Mouse (Mus musculus): ENCODE measurements around the gene Cpne2.
A peak's percentile ranks its signal among the peaks of the same experiment; 100 is the strongest.

The Cpne2 gene

GRCm38 (mm10) chr8:94532873-94533671 is at the start of gene Cpne2:
Cpne2 (plus strand) TSS chr8:94532990.
- peak; percentile 45 for DNase-seq (ENCODE audit: low read depth, low spot score)

DNA sequence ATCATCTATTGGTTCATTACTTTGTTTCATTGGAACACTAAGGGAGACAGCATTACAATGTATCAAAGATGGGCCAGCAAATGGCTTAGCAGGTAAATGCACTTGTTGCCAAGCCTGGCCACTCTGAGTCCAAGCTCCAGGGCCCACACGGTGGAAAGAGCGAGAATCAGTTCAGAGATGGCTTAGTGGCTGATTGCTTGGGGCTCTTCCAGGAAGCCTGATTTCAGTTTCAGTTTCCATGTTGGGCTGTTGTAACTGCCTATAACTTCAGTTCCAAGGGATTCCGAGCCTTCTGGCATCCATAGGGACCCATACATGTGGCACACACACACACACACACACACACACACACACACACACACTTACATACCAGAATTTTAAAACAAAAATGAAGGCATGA is 47.5 kb upstream of the Cpne2 start:
- no peak for DNase-seq (ENCODE audit: low read depth, low spot score)

- DNase-seq (ENCODE audit: low read depth, low spot score) = peak; percentile 29
Measured at GRCm38 (mm10) chr8:94485882-94486281, 46.9 kb upstream of the Cpne2 start.

GRCm38 (mm10) chr8:94488016-94488415 is 44.8 kb upstream of the Cpne2 start:
- DNase-seq (ENCODE audit: low read depth, low spot score) = no peak

DNA sequence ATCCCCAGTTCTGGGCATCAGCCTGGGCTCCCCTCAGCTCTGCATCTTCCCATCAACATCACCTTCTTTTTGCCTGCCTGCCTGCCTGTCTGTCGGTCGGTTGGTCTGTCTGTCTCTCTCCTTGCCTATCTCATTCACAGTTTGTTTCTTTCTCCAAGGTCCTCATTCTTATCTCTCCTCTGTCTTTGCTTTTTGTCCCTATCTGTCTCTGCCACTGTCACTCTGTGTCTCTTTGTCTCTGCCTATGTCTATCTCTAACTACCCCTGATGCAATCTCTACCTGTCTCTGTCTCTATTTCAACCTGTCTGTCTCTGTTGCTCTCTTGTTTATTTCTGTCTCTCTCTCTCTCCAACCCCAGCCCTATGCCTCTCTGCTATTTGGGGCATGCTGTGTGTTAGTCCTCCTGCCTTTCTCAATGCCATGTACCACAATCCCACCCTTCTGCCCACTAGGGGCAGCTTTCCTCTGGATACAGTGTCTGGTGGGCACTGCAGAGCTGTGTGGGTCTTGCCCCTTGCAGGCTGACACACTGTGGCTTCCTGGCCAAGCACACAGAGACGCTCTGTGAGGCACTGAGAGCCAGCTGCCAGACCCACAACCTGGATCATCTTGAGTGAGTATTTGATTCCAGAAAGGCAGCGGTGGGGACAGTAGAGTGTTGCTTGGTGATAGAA is 42.8 kb upstream of the Cpne2 start:
- DNase-seq (ENCODE audit: low read depth, low spot score) = no peak

DNA sequence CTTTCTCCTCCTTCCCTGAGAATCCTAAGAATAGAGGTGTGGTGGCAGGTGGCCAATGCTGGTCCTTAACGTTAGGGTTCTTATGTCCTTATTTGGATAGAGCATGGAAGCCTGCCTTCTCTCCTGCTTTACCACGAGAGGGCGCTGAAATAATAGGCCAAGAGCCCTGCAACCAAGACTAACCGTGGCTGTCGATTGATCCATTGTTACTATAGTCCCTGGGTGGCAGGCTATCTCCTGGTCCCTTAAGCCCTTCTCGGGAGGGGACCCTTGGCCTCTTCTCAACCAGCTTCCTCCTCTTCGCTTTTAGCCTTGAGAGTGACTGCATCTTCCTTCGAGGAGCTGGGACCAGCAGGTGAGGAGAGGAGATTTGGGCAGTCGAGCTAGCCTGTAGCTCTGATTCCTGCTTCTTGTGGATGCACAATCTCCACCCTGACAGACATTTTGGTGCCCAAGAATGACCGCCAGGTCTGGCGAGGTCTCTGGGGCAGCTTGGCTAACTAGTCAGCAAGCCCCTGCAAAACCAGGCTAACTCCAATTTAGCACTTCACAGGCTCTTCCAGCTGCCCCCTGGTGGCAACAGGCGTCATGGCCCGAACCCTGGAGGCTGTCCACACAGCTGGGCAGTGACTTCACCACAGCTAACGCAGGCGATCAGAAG is 40.6 kb upstream of the Cpne2 start:
- peak; percentile 47 for DNase-seq (ENCODE audit: low read depth, low spot score)

DNA sequence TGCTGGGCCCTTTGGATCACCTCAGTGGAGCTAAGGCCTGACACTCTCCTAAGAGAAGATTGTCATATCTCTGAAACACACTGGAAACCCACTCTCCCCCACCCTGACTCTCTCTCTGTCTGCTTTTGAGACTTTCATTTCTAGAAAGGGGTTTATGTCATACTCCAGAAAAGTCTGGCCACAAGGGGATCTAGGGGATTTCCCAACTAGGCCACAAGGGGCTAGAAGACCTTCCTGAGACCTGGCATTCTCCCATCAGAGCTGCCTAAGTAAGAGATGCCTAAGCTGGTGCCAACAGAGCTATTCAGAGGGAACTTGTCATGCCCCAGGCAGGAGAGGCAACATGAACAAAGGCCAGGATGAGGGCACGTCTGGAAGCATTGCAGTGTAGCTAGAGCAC is 39.5 kb upstream of the Cpne2 start:
- DNase-seq (ENCODE audit: low read depth, low spot score) = no peak

- no peak for DNase-seq (ENCODE audit: low read depth, low spot score)
Measured at GRCm38 (mm10) chr8:94515430-94516208, 17.2 kb upstream of the Cpne2 start.

- DNase-seq (ENCODE audit: low read depth, low spot score) = no peak
Measured at GRCm38 (mm10) chr8:94516209-94516593, 16.6 kb upstream of the Cpne2 start.

GRCm38 (mm10) chr8:94516766-94517165 is 16.0 kb upstream of the Cpne2 start:
- DNase-seq (ENCODE audit: low read depth, low spot score) = no peak

DNA sequence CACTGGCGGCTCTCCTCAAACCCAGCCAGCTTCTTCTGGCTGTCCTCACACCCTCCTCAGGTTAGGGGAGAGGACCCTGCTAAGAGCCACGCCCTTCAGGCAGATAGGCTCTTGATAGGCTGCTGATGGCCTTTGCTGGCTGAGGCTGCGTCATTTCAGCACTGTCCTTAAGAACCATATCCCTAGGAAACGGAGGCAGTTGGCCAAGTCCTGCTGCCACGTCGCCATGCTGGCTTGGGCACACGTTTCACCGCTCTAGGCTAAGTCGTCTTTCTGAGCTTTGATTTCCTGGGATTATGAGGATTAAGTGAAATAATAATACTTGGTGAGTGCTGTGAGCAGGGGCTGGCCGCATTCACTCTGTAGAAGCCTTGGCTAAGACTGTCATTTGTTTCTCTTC is 14.5 kb upstream of the Cpne2 start:
- DNase-seq (ENCODE audit: low read depth, low spot score) = no peak

DNA sequence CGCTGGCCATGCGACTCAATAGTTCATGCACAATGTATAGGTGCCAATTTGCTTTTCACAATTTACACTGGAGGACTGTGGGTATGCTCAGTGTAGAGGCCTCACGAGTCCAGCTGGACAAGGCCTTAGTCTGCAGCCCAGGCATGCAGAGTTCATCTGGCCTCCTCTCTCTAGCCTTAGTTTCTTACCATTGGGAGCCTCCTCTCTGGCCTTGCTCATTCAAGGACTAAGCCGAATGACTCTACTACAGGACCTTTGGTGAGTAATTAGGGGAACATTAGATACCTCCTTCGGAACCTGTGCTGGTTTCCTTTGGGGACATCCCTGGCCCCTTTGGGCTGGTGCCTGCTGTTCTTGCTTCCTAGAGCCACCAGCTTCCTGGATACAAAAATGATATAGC is 13.8 kb upstream of the Cpne2 start:
- DNase-seq (ENCODE audit: low read depth, low spot score) = no peak

GRCm38 (mm10) chr8:94521481-94521880 is 11.3 kb upstream of the Cpne2 start:
- no peak for DNase-seq (ENCODE audit: low read depth, low spot score)

GRCm38 (mm10) chr8:94522482-94522881 is 10.3 kb upstream of the Cpne2 start:
- DNase-seq (ENCODE audit: low read depth, low spot score) = no peak

DNA sequence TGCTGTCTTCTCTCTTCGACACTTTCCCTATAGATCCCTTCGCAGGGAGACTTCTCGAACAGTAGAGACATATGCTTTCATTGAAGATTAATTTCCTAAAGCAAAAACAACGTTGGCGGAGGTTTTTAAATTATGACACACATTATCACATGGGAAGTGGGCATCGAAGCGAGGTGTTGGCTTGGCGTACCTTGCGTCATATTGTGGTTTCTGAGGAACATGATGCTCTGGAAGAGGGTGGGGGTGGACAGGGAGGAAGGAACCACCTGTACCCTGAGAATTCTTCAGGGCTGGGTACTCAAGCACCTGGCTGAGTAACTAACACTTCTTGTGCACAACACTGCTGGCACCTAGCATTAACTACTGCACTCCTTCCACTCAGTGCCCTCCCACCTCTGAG is 8.2 kb upstream of the Cpne2 start:
- DNase-seq (ENCODE audit: low read depth, low spot score) = no peak

- no peak for DNase-seq (ENCODE audit: low read depth, low spot score)
Measured at GRCm38 (mm10) chr8:94527178-94527577, 5.6 kb upstream of the Cpne2 start.

DNA sequence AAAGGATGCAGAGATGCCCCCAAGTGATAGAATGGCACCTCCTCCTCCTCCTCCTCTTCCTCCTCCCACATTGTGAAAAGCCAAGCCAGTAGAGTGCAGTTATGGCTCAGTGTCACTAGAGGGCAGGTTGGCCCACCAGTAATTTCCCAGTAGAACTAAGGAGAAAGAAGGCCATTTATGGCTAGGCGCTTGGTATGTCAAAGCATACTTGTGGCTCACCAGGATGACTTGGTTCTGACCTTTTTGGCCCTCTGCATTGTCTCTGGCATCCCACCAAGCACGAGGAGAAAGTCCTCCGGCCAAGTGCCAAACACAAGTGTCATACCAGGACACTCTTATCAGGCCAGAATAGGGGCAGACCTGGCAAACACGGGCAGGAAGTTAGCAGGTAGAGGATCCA is 4.5 kb upstream of the Cpne2 start:
- no peak for DNase-seq (ENCODE audit: low read depth, low spot score)

- no peak for DNase-seq (ENCODE audit: low read depth, low spot score)
Measured at GRCm38 (mm10) chr8:94529875-94530274, 2.9 kb upstream of the Cpne2 start.

GRCm38 (mm10) chr8:94530643-94531042 is 2.1 kb upstream of the Cpne2 start:
- no peak for DNase-seq (ENCODE audit: low read depth, low spot score)

GRCm38 (mm10) chr8:94532000-94532399 is 790 bp upstream of the Cpne2 start:
- DNase-seq (ENCODE audit: low read depth, low spot score) = no peak

DNA sequence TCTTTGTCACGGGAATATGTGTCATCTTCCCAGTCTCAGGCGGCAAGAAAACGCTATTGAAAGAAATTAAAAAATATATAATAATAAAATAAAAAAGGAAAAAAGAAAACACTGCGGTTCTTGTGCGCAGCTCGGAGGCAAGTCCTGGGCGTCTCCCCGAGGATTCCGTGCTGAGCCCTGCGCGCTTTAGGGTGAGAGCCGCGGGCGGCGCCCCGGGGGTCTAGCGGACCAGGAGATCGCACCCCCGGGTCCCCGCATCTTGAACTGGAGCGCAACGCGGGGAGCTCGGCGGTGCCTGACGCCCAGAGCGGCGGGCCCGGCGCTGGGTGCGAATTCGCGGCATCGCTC is 291 bp upstream of the Cpne2 start:
- no peak for DNase-seq (ENCODE audit: low read depth, low spot score)

DNA sequence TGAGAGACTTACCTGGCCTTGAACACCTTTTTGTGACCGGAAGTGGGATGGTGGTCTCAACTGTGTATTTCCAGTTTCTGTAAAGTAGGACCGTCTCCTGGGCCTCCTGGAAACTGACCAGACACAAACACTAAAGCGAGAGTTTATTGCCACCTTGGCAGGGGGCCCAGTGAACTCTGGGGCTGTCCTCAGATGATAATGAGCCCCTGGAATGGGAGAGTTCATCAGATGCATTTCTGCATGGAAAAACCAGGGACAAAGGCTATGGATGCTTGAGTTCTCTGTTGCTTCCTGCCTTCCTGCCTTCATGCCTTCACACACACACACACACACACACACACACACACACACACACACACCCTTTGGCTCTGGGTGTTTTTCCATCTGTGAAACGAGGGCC is 1.8 kb downstream of the Cpne2 start:
- no peak for DNase-seq (ENCODE audit: low read depth, low spot score)

All from skeletal muscle tissue, adult 2 months (tissue).